Mouse (Mus musculus): Measurements from ENCODE around the gene Mapk11. TPM values are rescaled to one million over a fixed set of nuclear protein-coding genes. Genes with fewer than 3 reads are reported as not detected.

Mapk11 gene
- polyA plus RNA-seq, 1 experiment: 29.0 TPM

GRCm38 (mm10) chr15:89174889-89175339 lies 25.5 kb upstream of the Mapk11 start:
- Histone ChIP-seq H3K27ac (ENCODE audit: insufficient read depth, low read length) (no peak overlapping the region), H3K4me1 (ENCODE audit: control insufficient read depth, insufficient read depth, insufficient read length) (peaks cover 29% of the 10 kb centered on the region; the same call in 1 of the 2 replicates), H3K4me3 (ENCODE audit: extremely low read depth, insufficient read depth, insufficient read length) (no peak overlapping the region), H3K36me3 (ENCODE audit: control insufficient read depth, insufficient read depth, low read length) (no peaks in the 10 kb centered on the region), H3K27me3 (ENCODE audit: control insufficient read depth, insufficient read depth, low read length) (no peaks in the 10 kb centered on the region)
- WGBS: 83% methylated on average over 11 of the region's 11 CpGs
- DNase-seq (ENCODE audit: low read depth in 1 of 2, low spot score in 2 of 2): no peak
- TF ChIP-seq CTCF (IDR thresholded peaks at IDR 0.05; ENCODE audit: extremely low read depth, insufficient read depth, insufficient read length, insufficient replicate concordance) (no peak), POLR2A (IDR thresholded peaks at IDR 0.05; ENCODE audit: low read depth, low read length) (no peak)

DNA sequence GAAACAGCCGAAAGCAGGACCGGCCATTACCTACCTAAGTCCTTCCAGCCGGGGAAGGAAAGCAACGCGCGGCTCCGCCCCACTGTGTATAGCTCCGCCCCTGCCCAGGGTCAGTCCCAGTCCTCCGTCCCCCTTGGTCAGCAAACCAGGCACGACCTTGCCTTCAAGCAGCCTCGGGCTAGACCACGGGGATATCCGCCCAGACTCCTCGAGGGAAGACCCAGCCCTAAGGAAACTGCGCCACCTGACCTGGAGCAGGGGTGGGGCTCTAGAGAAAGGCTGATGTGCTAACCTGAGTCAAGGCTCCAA lies 24.4 kb upstream of the Mapk11 start:
- H3K27me3 ChIP-seq (ENCODE audit: control insufficient read depth, insufficient read depth, low read length): no peaks in the 10 kb centered on the region
- no peak overlapping the region; the same call in 1 of the 2 replicates for H3K27ac ChIP-seq (ENCODE audit: insufficient read depth, low read length)
- H3K4me1 ChIP-seq (ENCODE audit: control insufficient read depth, insufficient read depth, insufficient read length): peaks cover 26% of the 10 kb centered on the region; the same call in 1 of the 2 replicates
- TF ChIP-seq CTCF (IDR thresholded peaks at IDR 0.05; ENCODE audit: extremely low read depth, insufficient read depth, insufficient read length, insufficient replicate concordance): no peak
- TF ChIP-seq POLR2A (IDR thresholded peaks at IDR 0.05; ENCODE audit: low read depth, low read length): no peak
- H3K36me3 ChIP-seq (ENCODE audit: control insufficient read depth, insufficient read depth, low read length): no peaks in the 10 kb centered on the region
- peak in 1 of 2 experiments; percentile 40 for DNase-seq (ENCODE audit: low read depth in 1 of 2, low spot score in 2 of 2)
- peak overlapping the region; percentile 66; the same call in 1 of the 2 replicates for H3K4me3 ChIP-seq (ENCODE audit: extremely low read depth, insufficient read depth, insufficient read length)
- 13% methylated on average over 15 of the region's 15 CpGs for WGBS

GRCm38 (mm10) chr15:89173024-89173905 lies 23.8 kb upstream of the Mapk11 start:
- H3K27ac ChIP-seq (ENCODE audit: insufficient read depth, low read length): peak overlapping the region; percentile 55
- no peak for DNase-seq (ENCODE audit: low read depth in 1 of 2, low spot score in 2 of 2)
- no peaks in the 10 kb centered on the region for H3K27me3 ChIP-seq (ENCODE audit: control insufficient read depth, insufficient read depth, low read length)
- peaks cover 22% of the 10 kb centered on the region; the same call in 1 of the 2 replicates for H3K4me1 ChIP-seq (ENCODE audit: control insufficient read depth, insufficient read depth, insufficient read length)
- no peaks in the 10 kb centered on the region for H3K36me3 ChIP-seq (ENCODE audit: control insufficient read depth, insufficient read depth, low read length)
- H3K4me3 ChIP-seq (ENCODE audit: extremely low read depth, insufficient read depth, insufficient read length): peak overlapping the region; percentile 66
- under 1% methylated on average over 65 of the region's 65 CpGs for whole genome bisulfite sequencing
- no peak for TF ChIP-seq CTCF (IDR thresholded peaks at IDR 0.05; ENCODE audit: extremely low read depth, insufficient read depth, insufficient read length, insufficient replicate concordance)
- TF ChIP-seq POLR2A (IDR thresholded peaks at IDR 0.05; ENCODE audit: low read depth, low read length): no peak

- H3K4me1 ChIP-seq (ENCODE audit: control insufficient read depth, insufficient read depth, insufficient read length): peaks cover 17% of the 10 kb centered on the region; the same call in 1 of the 2 replicates
- H3K36me3 ChIP-seq (ENCODE audit: control insufficient read depth, insufficient read depth, low read length): no peaks in the 10 kb centered on the region
- no peak for DNase-seq (ENCODE audit: low read depth in 1 of 2, low spot score in 2 of 2)
- H3K27ac ChIP-seq (ENCODE audit: insufficient read depth, low read length): peak overlapping the region; percentile 55
- no peak for TF ChIP-seq CTCF (IDR thresholded peaks at IDR 0.05; ENCODE audit: extremely low read depth, insufficient read depth, insufficient read length, insufficient replicate concordance)
- no peak for TF ChIP-seq POLR2A (IDR thresholded peaks at IDR 0.05; ENCODE audit: low read depth, low read length)
- H3K27me3 ChIP-seq (ENCODE audit: control insufficient read depth, insufficient read depth, low read length): no peaks in the 10 kb centered on the region
- H3K4me3 ChIP-seq (ENCODE audit: extremely low read depth, insufficient read depth, insufficient read length): peak overlapping the region; percentile 66
- 27% methylated on average over 17 of the region's 17 CpGs for WGBS
Measured at GRCm38 (mm10) chr15:89172276-89172935, 23.0 kb upstream of the Mapk11 start.

DNA sequence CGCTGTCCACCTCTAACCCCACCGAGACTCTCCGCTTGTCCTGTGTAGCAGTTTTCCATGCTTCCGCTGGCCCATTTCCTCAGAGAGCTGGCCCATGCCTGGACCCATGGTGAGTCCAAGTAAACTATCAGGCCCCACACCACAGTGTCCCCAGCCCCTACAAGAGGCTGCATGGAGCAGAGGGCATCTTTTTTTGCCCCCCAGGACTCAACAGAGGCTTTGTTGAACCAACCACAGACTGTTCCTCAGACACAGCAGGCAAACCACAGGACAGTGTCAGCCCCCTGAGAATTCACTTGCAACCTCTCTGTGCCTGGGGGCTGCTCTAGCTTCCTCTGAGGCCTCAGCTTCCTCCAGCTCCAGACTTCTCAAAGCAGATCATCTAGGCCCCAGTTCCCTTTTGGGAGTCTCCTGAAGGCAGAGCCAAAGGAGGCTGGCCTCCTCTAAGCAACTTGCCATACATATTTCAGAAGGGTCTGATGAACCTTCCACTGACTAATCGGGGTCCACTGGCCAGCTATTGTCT lies 22.2 kb upstream of the Mapk11 start:
- Histone ChIP-seq H3K4me3 (ENCODE audit: extremely low read depth, insufficient read depth, insufficient read length) (no peak overlapping the region), H3K27me3 (ENCODE audit: control insufficient read depth, insufficient read depth, low read length) (no peaks in the 10 kb centered on the region), H3K4me1 (ENCODE audit: control insufficient read depth, insufficient read depth, insufficient read length) (peaks cover 10% of the 10 kb centered on the region; the same call in 1 of the 2 replicates), H3K36me3 (ENCODE audit: control insufficient read depth, insufficient read depth, low read length) (no peaks in the 10 kb centered on the region), H3K27ac (ENCODE audit: insufficient read depth, low read length) (no peak overlapping the region)
- DNase-seq (ENCODE audit: low read depth in 1 of 2, low spot score in 2 of 2): no peak
- TF ChIP-seq CTCF (IDR thresholded peaks at IDR 0.05; ENCODE audit: extremely low read depth, insufficient read depth, insufficient read length, insufficient replicate concordance): no peak
- TF ChIP-seq POLR2A (IDR thresholded peaks at IDR 0.05; ENCODE audit: low read depth, low read length): no peak
- WGBS: 73% methylated on average over 5 of the region's 5 CpGs

DNA sequence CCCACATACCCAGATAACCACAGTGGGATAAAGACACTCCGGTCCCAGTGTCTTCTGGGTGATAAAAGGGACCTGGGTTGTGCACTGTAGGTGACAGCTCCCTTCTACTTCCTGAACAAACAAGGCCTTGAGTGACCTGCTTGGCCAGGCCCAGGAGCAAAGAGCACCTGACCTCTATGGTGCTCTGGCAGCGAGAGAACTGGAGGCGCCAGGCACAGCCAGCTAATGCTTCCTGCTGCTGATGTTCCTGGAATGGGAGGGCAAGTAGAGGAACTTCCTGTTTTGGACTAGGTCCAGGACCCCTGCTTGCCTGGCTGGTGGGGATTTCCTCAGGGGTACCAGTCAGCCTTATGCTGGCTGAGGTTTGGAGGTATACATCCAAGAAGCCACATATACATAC lies 20.7 kb upstream of the Mapk11 start:
- 78% methylated on average over 3 of the region's 3 CpGs for WGBS
- no peak overlapping the region for H3K4me3 ChIP-seq (ENCODE audit: extremely low read depth, insufficient read depth, insufficient read length)
- no peaks in the 10 kb centered on the region for H3K27me3 ChIP-seq (ENCODE audit: control insufficient read depth, insufficient read depth, low read length)
- TF ChIP-seq POLR2A (IDR thresholded peaks at IDR 0.05; ENCODE audit: low read depth, low read length) (no peak), CTCF (IDR thresholded peaks at IDR 0.05; ENCODE audit: extremely low read depth, insufficient read depth, insufficient read length, insufficient replicate concordance) (no peak)
- DNase-seq (ENCODE audit: low read depth in 1 of 2, low spot score in 2 of 2): no peak
- peaks cover 10% of the 10 kb centered on the region; the same call in 1 of the 2 replicates for H3K4me1 ChIP-seq (ENCODE audit: control insufficient read depth, insufficient read depth, insufficient read length)
- peak overlapping the region; percentile 29; the same call in 1 of the 2 replicates for H3K27ac ChIP-seq (ENCODE audit: insufficient read depth, low read length)
- H3K36me3 ChIP-seq (ENCODE audit: control insufficient read depth, insufficient read depth, low read length): 0 out of 2 replicates have a peak, but pooled peaks cover 1% of the 10 kb centered on the region

All from spleen, adult 2 months (tissue).